Mouse (Mus musculus) spleen, postnatal 36 days (tissue): Measurements from ENCODE around the gene Utp14a.
"Not testable (repeated sequence)": the region's sequence is repeated elsewhere in the genome, so short reads cannot be mapped to it uniquely, and the experiment has no call there.

Experiments used
- DNase-seq, 2 experiments: peaks; one replicate each; pipeline ENCODE4 v3.0.0; 2022; ENCODE audit warnings: low spot score in 2 of 2, mixed read lengths in 1 of 2

Gene Utp14a

DNA sequence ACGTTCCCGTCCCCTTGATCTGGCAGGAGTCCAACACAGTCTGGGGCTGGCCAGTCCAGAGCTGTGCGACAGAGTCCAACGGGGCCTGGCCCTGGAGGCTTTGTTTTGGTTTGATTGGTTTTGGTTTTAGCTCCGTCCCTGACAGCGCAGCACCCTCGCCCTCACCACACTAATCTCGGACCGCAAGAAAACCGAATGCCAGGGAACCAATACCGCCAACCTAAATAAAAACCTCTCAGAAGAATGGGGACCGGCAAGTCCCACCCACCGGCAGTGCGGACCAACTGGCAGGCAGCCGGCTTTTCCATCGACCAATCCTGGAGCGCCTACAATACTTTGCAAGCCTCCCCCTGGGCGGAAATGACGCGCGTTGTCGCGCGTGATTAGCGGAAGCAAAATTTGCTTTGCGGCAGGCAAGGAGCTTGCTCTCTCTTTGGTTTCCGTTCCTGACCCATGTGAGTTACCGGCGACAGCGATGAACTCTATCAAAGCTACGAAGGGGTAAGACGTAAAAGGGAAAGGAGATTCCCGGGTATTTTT, at the start of gene Utp14a:
Gene Utp14a (plus strand): TSS at position 395 of the 540 bp plus-strand sequence.
- peak; percentile 94 to 96 for DNase-seq

GRCm38 (mm10) chrX:48207761-48208487, 48.7 kb upstream of the Utp14a start:
- DNase-seq = peak in 1 of 2 experiments; percentile 3

GRCm38 (mm10) chrX:48208519-48209185, 48.0 kb upstream of the Utp14a start, which contains the start of gene Zdhhc9:
Gene Zdhhc9 (minus strand): TSS chrX:48208878.
- peak; percentile 87 to 88 for DNase-seq

DNA sequence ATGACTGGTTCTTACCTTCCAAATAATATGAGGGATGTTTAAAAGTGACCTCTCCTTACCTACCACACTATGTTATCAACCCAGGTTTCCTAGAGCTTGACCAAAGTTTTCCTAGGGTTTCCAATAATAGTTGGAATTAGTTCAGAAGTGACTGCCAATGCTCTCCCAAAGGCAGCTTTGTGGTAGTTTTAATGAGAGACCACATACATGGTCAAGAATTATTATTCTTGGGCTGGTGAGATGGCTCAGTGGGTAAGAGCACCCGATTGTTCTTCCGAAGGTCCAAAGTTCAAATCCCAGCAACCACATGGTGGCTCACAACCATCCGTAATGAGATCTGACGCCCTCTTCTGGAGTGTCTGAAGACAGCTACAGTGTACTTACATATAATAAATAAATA, 46.9 kb upstream of the Utp14a start:
- DNase-seq = not testable (repeated sequence)

DNA sequence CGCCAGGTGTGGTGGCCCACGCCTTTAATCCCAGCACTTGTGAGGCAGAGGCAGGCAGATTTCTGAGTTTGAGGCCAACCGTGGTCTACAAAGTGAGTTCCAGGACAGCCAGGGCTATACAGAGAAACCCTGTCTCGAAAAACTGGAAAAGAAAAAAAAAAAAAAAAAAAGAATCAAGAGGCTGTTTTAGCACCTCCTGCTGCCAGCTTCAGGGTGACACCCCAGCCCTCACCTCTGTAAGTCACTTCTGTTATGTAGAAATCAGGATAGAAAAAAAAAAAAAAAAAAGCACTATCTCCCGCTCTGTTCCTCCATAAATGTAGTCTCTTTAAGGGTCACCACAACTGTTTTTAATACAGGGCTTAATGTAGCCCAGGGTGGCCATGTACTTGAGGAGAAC, 37.2 kb upstream of the Utp14a start:
- DNase-seq = no peak

GRCm38 (mm10) chrX:48222706-48223105, 34.0 kb upstream of the Utp14a start:
- DNase-seq = no peak

DNA sequence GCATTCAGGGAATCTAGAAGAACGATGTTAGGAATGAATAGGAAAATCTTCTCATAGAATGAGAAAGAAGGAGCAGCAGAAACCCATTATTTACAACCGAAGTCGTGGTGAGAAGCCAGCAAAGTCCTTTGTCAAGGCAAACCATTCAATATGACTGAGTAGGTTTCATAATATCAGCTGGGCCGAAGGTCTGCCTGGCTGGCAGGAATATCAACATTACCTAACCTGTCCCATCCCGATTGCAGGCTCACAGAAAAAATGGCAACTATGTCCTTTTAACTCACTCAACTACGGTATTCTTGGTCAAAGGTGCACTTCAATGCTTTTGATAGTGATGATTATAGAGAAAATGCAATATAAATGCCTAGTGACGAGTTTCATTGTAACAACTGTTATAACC, 30.4 kb upstream of the Utp14a start:
- no peak for DNase-seq

- peak; percentile 71 to 77 for DNase-seq
Measured at GRCm38 (mm10) chrX:48234417-48234816, 22.2 kb upstream of the Utp14a start.

GRCm38 (mm10) chrX:48255830-48256428, 733 bp upstream of the Utp14a start:
- no peak for DNase-seq

GRCm38 (mm10) chrX:48257011-48257410, 349 bp downstream of the Utp14a start:
- DNase-seq = no peak

- no peak for DNase-seq
Measured at GRCm38 (mm10) chrX:48271671-48272070, 15.0 kb downstream of the Utp14a start.

DNA sequence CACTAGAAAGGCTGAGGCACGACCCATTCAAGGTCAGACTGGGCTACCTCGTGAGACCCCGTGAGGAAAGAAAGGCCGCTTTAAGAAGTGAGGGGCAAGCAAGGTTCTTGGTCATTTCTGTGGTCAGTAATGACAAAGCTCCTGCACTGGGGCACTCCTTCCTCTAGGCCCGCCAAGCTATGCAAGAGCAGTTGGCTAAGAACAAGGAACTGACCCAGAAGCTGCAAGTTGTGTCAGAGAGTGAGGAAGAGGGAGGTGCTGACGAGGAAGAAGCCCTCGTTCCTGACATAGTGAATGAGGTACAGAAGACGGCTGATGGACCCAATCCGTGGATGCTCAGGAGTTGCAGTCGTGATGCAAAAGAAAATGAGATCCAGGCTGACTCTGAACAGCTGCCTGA, 18.0 kb downstream of the Utp14a start:
- DNase-seq = no peak

GRCm38 (mm10) chrX:48278103-48278502, 21.4 kb downstream of the Utp14a start:
- DNase-seq = peak; percentile 41 to 58

- peak; percentile 85 for DNase-seq
Measured at GRCm38 (mm10) chrX:48284386-48285005, 27.8 kb downstream of the Utp14a start.

DNA sequence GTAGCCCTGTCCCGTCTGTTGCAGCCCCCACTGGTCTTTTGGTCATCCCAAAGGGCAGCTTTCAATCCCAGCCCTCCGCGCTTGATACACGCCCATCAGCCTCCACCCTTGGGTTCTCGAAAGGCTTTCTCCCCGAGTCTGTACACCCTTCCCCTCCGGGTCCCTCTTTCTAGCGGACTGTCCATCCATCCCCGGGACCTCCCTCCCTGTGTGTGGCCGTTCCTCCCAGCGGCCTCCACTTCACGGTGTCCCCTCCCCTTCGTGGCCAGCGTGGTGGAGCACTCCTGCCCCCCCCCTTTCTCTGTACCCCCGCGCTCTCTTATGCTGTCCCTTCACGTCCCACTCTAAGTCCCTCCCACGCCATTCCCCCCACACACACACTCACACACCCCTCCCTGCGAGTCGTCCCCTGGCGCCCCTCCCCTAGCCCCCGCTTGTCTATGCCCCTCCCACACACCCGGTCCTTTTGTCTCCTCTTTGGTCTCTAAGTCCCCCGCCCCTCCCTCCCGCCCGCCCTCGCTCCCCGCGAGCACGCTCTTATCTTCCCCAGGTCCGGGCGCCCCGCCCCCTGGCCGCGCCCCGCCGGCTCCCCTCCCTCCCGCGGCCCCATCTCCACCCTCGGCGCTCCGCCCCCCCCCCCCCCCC, 28.5 kb downstream of the Utp14a start:
- DNase-seq = peak; percentile 85 to 86

DNA sequence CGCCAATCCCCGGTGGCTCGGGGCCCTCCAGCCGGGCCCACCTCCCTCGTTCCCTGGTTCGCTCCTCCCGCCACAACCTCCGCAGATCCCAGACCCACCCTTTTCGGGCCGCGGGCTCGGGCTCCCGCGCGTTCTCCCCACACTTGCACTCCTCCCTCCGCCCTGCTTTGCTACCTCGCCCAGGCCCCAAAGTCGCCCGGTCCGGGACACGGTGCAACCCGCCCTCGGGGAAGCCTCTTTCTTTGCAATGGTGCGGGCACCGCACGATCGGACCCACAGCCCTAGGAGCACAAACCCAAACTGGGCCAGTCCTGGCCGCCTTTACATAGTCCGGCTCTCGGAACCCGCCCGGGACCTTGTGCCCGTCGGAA, 29.0 kb downstream of the Utp14a start:
- DNase-seq = peak in 1 of 2 experiments; percentile 62

DNA sequence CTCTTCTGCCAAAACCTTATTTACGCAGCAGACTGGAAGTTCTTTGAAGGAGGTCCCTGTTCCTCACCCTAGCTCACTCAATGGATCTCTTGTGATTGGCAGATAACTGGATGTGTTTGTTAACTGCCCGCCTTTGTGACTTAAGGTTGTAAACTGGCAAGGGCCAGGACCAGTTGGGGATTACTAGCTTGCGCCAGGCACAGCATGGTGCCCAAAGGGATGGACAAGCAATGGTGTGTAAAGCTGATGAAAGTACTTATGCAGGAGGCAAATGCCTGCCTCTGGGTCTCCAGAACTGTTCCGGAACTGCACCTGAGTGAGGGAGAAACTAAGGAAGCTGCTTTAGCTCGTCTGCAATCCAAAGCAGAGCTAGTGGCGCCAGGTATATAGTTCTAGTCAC, 29.8 kb downstream of the Utp14a start:
- DNase-seq = no peak

DNA sequence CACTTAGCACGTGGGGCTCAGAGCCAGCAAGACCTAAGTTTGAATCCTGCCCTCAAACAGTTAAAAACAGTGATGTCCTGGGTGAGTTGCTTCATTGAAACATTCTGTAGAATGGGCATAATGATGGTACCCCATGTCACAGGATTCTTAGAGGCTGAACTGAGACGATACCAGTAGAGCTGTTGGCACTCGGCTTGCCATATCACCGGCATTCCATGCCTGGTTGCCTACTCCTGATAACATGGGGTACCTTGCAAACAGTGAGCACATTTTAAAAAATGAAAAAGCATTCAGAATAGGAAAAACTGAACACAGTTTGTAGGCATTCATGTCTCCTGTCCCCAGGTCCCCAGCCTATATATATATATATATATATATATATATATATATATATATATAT, 31.3 kb downstream of the Utp14a start:
- DNase-seq = peak in 1 of 2 experiments; percentile 46

GRCm38 (mm10) chrX:48291413-48291812, 34.8 kb downstream of the Utp14a start:
- DNase-seq = no peak

DNA sequence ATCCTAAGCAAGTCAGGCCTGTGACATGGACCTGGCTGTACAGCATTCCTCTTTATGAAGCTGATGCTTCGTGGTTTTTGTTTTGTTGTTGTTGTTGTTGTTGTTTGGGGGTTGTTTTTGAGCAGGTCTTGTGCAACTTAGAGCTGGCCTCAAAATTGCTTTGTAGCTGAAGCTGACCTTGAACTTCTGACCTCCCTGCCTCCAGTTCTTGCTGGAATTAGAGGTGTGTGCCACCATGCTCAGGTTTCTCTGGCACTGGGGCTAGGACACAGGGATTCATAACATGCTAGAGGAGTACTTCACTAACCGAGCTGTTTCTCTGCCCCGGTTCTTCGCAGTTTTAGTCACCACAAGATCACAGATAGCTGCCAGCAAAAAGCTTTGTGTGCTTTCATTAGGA, 48.7 kb downstream of the Utp14a start:
- no peak for DNase-seq

GRCm38 (mm10) chrX:48310706-48311517, 54.2 kb downstream of the Utp14a start:
- peak; percentile 17 to 25 for DNase-seq
